Mouse (Mus musculus) forebrain, embryonic 12.5 days (tissue): ENCODE measurements at regions not wholly inside any gene's neighbourhood (a gene's known extent, or its start where the extent isn't known, plus 50 kb on each side); places are given as distances from the start of the nearest gene placed in this dataset.

ENCODE experiments used
- ATAC-seq: fragments of 200-750 bp; cut with Nextera tagmentation; 2 replicates; pipeline ENCODE4 v1.8.0; 2017; ENCODE audit warnings: moderate TSS enrichment; ENCODE audit not compliant: low FRiP score
- H3K27ac ChIP-seq: fragments of 300-500 bp; sonication (generic); 2 replicates; pipeline ENCODE4 v1.5.1; 2016; ENCODE audit warnings: mild to moderate bottlenecking
- H3K27me3 ChIP-seq: fragments of 300-500 bp; sonication (generic); 2 replicates; pipeline ENCODE4 v1.6.1; 2016; ENCODE audit warnings: mild to moderate bottlenecking
- H3K36me3 ChIP-seq: fragments of 300-500 bp; sonication (generic); replicated peaks from 2 replicates; pipeline ENCODE4 v1.6.1; 2016; ENCODE audit warnings: mild to moderate bottlenecking
- H3K4me1 ChIP-seq: fragments of 300-500 bp; sonication (generic); 2 replicates; pipeline ENCODE4 v1.6.1; 2016
- H3K4me2 ChIP-seq: fragments of 300-500 bp; sonication (generic); 2 replicates; pipeline ENCODE4 v1.6.1; 2016; ENCODE audit warnings: mild to moderate bottlenecking, moderate library complexity
- H3K4me3 ChIP-seq: fragments of 300-500 bp; sonication (generic); replicated peaks from 2 replicates; pipeline ENCODE4 v1.5.1; 2016; ENCODE audit warnings: mild to moderate bottlenecking
- H3K9ac ChIP-seq: fragments of 300-500 bp; sonication (generic); 2 replicates; pipeline ENCODE4 v1.6.1; 2016; ENCODE audit warnings: mild to moderate bottlenecking
- H3K9me3 ChIP-seq: fragments of 300-500 bp; sonication (generic); 2 replicates; pipeline ENCODE4 v1.6.1; 2016
- WGBS: fragments of 180-500 bp; shearing (Covaris S2); methylation state at CpG from one replicate; pipeline ENCODE4 v1.1.7; 2016; 5-methylcytosine and 5-hydroxymethylcytosine counted together

DNA sequence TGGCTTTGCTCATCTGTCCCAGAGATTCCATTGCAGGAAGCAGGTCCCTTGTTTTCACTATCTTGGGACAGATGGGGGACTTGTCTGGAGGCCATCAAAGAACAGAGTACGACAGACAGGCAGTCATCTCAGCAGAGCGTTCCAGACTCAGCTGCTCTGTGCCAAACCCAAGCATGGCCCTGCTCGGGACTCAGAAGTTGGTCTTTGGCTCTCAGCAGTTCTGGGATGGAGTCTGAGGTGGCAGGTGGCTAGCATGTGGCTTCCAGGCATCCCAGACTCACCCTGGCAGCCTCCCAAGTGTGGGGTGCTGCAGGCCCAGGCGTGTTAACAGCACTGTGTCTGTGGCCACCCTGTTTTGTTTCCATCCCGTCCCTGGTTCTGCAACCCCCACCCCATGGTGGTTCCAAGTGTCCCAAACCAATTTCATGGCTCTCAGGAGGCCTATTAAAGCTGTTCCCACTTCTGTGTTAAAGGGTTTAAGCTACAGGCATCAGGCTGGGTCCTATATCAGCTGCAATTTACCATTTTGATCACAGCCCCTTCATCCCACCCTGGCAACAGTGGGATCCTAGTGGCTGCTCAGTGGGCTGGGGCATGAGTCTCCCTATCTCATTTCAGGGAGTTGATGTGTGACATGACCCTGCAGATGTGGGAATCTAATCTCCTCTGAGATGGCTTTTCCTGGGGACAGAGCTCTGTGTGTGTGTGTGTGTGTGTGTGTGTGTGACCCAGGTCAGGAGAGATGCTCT, 51.1 kb upstream of the Sulf2 start:
- H3K27me3 ChIP-seq = no peaks in the 10 kb centered on the region
- no peaks in the 10 kb centered on the region for H3K36me3 ChIP-seq
- no peak overlapping the region for H3K27ac ChIP-seq
- no peaks in the 10 kb centered on the region for H3K9me3 ChIP-seq
- no peak overlapping the region for H3K9ac ChIP-seq
- H3K4me2 ChIP-seq = no peak overlapping the region
- 78% methylated on average over 5 of the region's 5 CpGs for WGBS
- ATAC-seq = no peak
- H3K4me1 ChIP-seq = peaks cover 5% of the 10 kb centered on the region; the same call in 1 of the 2 replicates
- no peak overlapping the region for H3K4me3 ChIP-seq
